Mouse (Mus musculus): ENCODE measurements at regions not wholly inside any gene's neighbourhood (a gene's known extent, or its start where the extent isn't known, plus 50 kb on each side); places are given as distances from the start of the nearest gene placed in this dataset.

DNA sequence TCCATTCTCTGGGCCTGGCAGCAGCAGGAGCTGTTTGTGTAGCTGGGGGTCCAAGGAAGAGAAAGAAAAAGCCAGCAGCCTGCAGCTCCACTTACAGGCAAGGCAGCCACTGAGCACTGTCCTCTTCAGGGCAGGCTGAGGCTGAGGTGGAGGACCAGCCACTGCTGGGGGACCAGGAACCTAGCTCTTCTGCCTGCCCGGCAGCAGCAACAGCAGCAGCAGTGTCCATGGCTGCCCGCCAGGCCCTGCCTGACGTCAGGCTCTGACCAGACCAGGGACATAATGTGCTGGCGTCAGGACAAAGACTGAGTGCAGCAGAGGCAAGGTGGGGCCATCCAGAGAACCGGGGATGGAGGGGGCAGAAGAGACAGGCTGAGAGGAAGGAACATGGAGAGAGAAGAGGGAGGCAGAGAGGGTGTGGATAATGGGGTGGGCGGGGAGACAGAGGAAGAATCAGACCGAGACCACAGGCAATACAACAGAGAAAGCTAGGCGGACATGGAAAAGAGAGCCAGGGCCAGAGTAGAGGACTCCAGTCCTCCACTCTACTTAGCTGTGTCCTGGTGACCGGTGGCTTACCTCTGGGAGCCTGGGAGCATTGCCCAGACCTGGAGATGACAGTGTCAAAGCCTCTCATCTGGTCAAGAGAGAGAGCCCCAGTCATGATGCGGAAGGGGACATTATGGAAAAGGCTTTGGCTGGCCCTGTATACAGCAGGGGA lies 71.2 kb upstream of the Ptpn1 start:
- TF ChIP-seq GATA1 (IDR thresholded peaks at IDR 0.05; ENCODE audit: borderline replicate concordance, low read length) = no peak
- no peak for TF ChIP-seq FLI1 (IDR thresholded peaks at IDR 0.05; ENCODE audit: low read length)
- Histone ChIP-seq H3K4me1 (peaks cover 95% of the 10 kb centered on the region), H3K27me3 (replicated peaks) (peaks cover 97% of the 10 kb centered on the region), H3K9me3 (no peaks in the 10 kb centered on the region), H3K36me3 (replicated peaks; ENCODE audit: low read length) (peaks cover 90% of the 10 kb centered on the region), H3K4me3 (replicated peaks) (peak overlapping the region; percentile 46)

DNA sequence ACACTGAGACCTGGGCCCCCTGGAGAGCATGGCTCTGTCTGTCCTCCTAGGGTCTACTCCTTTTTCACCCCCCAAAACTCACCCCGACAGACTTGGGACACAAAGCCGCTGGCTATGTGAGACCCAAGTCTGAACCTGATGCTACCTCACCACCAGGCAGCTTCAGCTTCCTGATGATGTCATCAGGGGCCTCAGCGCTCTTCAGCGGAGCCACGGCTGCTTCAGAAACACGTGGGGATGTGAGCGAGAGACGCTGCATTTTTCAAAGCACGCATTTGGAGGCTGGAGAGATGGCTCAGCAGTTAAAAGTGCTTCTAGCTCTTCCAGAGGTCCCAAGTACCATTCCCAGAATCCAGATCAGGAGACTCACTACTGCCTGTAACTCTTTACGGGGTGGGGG lies 72.3 kb upstream of the Ptpn1 start:
- no peak for TF ChIP-seq FLI1 (IDR thresholded peaks at IDR 0.05; ENCODE audit: low read length)
- TF ChIP-seq GATA1 (IDR thresholded peaks at IDR 0.05; ENCODE audit: borderline replicate concordance, low read length) = no peak
- Histone ChIP-seq H3K27me3 (replicated peaks) (peaks cover 98% of the 10 kb centered on the region), H3K4me3 (replicated peaks) (no peak overlapping the region)

DNA sequence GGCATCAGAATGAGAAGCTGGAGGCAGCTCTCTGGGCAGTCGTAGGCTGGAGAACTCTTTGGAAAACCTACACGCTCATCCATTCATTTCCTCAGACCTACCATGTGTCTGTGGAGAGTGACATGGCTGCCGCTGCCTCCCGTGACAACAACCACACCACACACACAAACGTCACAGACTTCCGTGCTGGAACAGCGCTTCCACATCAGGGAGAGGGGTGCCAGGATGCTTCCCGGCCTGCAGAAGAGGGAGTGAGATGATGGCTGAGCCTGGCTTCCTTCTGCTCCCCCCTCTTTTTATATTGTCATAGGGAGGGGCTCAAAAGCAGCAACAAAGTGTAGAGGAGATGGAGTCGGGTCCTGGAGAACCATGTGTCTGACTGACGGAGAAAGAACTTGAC lies 73.5 kb upstream of the Ptpn1 start:
- Histone ChIP-seq H3K36me3 (replicated peaks; ENCODE audit: low read length) (peaks cover 71% of the 10 kb centered on the region), H3K27me3 (replicated peaks) (peaks cover 96% of the 10 kb centered on the region)
- TF ChIP-seq FLI1 (IDR thresholded peaks at IDR 0.05; ENCODE audit: low read length) (no peak), GATA1 (IDR thresholded peaks at IDR 0.05; ENCODE audit: borderline replicate concordance, low read length) (no peak)

More for the DNA sequence above, 72.3 kb upstream of the Ptpn1 start:
- H3K36me3 ChIP-seq (replicated peaks; ENCODE audit: low read length) = peaks cover 84% of the 10 kb centered on the region
- peaks cover 95% of the 10 kb centered on the region for H3K4me1 ChIP-seq
- 0 out of 2 replicates have a peak, but pooled peaks cover 3% of the 10 kb centered on the region for H3K9me3 ChIP-seq

DNA sequence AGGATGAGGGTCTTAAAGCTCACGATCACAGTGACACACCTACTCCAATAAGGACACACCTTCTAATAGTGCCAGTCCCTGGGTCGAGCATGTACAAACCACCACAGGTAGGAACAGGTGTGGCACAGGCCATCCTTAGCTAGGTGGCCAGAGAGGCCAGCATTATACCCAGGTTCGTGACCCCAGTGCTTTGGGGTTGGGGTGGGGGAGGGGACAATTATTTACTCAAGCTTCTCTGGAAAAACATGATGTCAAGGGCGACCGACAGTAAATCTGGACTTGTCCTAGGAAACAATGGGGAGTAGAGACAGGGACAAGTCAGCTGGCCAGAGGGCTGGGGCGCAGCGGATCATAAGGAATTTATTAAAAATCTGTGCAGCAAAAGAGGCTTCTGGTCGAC lies 73.9 kb upstream of the Ptpn1 start:
- Histone ChIP-seq H3K27me3 (replicated peaks) (peaks cover 96% of the 10 kb centered on the region), H3K4me3 (replicated peaks) (no peak overlapping the region), H3K4me1 (peaks cover 89% of the 10 kb centered on the region), H3K36me3 (replicated peaks; ENCODE audit: low read length) (peaks cover 67% of the 10 kb centered on the region), H3K9me3 (0 out of 2 replicates have a peak, but pooled peaks cover 4% of the 10 kb centered on the region)
- TF ChIP-seq GATA1 (IDR thresholded peaks at IDR 0.05; ENCODE audit: borderline replicate concordance, low read length) (no peak), FLI1 (IDR thresholded peaks at IDR 0.05; ENCODE audit: low read length) (no peak)

More for the DNA sequence above, 73.5 kb upstream of the Ptpn1 start:
- Histone ChIP-seq H3K4me1 (peaks cover 89% of the 10 kb centered on the region), H3K9me3 (0 out of 2 replicates have a peak, but pooled peaks cover 4% of the 10 kb centered on the region), H3K4me3 (replicated peaks) (no peak overlapping the region)

DNA sequence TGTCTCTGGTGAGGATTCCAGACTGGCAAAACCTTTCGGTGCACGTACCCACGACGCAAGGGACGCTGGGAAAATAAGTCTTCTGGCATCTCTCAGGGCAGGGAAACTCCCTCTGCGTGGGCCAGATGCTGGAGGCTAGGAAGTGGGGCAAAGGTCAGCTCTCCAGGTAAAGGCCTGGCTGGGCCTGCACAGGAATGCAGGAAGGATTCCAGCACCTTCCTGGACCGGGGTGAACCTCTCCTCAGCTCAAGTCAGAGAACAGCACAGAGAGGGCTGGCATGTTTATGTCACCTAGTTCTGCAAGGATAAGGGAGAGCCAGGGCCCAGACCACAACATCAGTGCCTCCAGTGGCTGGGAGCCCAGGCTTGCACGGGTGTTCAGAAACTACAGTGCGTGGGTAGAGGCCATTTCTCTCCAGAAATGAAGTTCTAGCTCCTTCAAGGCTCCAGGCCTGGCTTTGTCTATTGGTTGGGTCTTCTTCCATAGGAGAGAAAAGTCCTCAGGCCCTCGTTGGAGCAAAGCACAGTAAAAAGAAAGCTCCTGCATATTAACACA lies 74.9 kb upstream of the Ptpn1 start:
- TF ChIP-seq GATA1 (IDR thresholded peaks at IDR 0.05; ENCODE audit: borderline replicate concordance, low read length) = no peak
- no peak for TF ChIP-seq FLI1 (IDR thresholded peaks at IDR 0.05; ENCODE audit: low read length)
- H3K36me3 ChIP-seq (replicated peaks; ENCODE audit: low read length) = peaks cover 58% of the 10 kb centered on the region
- peaks cover 96% of the 10 kb centered on the region for H3K27me3 ChIP-seq (replicated peaks)
- H3K9me3 ChIP-seq = 0 out of 2 replicates have a peak, but pooled peaks cover 4% of the 10 kb centered on the region
- no peak overlapping the region for H3K4me3 ChIP-seq (replicated peaks)
- H3K4me1 ChIP-seq = peaks cover 91% of the 10 kb centered on the region

DNA sequence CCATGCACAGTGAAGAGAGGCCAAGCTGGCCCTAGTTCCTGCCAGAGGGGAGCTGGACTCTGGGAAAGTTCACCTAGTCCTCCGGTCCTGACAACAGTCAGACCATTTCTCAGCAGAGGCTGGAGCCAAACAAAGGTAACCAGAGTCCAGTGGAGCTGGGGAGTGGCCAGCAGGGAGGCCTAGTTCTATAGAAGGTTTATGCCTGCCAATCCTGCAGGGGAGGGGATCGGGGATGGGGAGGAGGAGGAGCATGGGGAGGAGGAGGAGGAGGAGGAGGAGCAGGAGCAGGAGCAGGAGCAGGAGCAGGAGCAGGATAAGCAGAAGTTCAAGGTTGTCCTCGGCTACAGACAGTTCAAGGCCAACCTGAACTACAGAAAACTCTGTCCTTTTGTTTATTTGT lies 75.8 kb upstream of the Ptpn1 start:
- TF ChIP-seq GATA1 (IDR thresholded peaks at IDR 0.05; ENCODE audit: borderline replicate concordance, low read length) (no peak), FLI1 (IDR thresholded peaks at IDR 0.05; ENCODE audit: low read length) (no peak)
- peaks cover 48% of the 10 kb centered on the region for H3K36me3 ChIP-seq (replicated peaks; ENCODE audit: low read length)
- peaks cover 91% of the 10 kb centered on the region for H3K4me1 ChIP-seq
- H3K27me3 ChIP-seq (replicated peaks) = peaks cover 94% of the 10 kb centered on the region
- H3K4me3 ChIP-seq (replicated peaks) = no peak overlapping the region
- H3K9me3 ChIP-seq = 0 out of 2 replicates have a peak, but pooled peaks cover 4% of the 10 kb centered on the region

DNA sequence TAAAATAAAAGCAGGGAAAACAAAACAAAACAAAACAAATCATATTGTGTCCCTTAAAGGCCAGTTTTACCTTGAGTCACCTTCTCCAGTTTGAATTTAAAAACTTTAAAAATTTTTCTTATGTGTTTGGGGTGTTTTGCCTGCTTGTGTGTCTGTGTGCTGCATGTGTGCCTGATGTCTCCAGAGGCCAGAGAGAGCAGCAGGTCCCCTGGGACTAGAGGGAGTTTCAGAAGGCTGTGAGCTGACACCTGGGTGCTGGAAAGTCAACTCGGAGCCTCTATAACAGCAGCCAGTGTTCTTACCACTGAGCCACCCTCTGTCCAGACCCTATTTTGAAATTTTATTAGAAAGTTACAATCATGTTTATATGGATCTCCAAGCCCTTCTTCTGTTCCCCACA lies 77.8 kb upstream of the Ptpn1 start:
- Histone ChIP-seq H3K4me1 (peaks cover 91% of the 10 kb centered on the region), H3K9me3 (0 out of 2 replicates have a peak, but pooled peaks cover 4% of the 10 kb centered on the region), H3K27me3 (replicated peaks) (peaks cover 94% of the 10 kb centered on the region), H3K4me3 (replicated peaks) (no peak overlapping the region), H3K36me3 (replicated peaks; ENCODE audit: low read length) (peaks cover 29% of the 10 kb centered on the region)
- TF ChIP-seq FLI1 (IDR thresholded peaks at IDR 0.05; ENCODE audit: low read length) = no peak

DNA sequence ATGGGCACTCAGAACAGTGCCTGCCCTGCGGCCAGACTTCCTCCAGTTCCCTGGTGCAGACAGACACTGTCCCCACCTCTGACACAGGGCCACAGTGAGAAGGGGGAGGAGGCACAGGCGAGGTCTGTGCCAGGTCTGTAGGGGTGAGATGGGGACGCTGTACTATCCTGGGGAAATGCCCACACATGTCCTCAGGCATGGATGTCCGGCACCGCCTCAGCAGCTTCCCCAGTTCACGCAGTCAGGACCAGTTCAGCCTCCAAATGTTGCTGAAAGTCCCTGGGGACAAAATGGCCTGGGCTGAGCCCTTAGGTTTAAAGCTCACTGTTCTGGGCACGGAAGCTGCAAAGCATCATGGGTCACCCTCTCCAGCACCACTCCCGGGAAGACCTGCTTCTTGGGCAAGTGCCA lies 78.4 kb upstream of the Ptpn1 start:
- H3K4me1 ChIP-seq = peaks cover 91% of the 10 kb centered on the region
- 0 out of 2 replicates have a peak, but pooled peaks cover 4% of the 10 kb centered on the region for H3K9me3 ChIP-seq
- H3K4me3 ChIP-seq (replicated peaks) = no peak overlapping the region
- TF ChIP-seq FLI1 (IDR thresholded peaks at IDR 0.05; ENCODE audit: low read length) (no peak), GATA1 (IDR thresholded peaks at IDR 0.05; ENCODE audit: borderline replicate concordance, low read length) (no peak)
- H3K36me3 ChIP-seq (replicated peaks; ENCODE audit: low read length) = peaks cover 22% of the 10 kb centered on the region
- peaks cover 94% of the 10 kb centered on the region for H3K27me3 ChIP-seq (replicated peaks)

DNA sequence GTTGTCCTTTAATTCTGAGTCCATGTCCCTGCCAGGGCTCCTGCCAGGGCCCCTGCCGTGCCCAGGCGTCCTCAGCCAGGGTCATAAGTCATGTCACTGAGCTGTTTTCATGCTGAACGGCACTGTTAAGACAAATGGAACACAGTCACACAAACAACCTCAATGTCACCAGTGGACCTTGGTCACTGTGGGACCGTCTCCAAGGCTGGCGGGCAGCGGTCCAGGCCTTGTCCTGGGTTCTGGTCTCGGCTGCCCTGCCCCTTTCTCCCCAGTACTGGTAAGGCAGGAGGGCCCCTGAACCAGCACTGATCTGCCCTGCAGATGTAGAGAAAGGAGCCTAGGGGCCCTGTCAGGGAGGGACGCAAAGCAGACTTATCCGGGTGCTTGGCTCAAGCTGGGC lies 79.3 kb upstream of the Ptpn1 start:
- no peak for TF ChIP-seq FLI1 (IDR thresholded peaks at IDR 0.05; ENCODE audit: low read length)
- no peak for TF ChIP-seq GATA1 (IDR thresholded peaks at IDR 0.05; ENCODE audit: borderline replicate concordance, low read length)
- Histone ChIP-seq H3K27me3 (replicated peaks) (peaks cover 95% of the 10 kb centered on the region), H3K4me3 (replicated peaks) (no peak overlapping the region), H3K4me1 (peaks cover 92% of the 10 kb centered on the region), H3K9me3 (0 out of 2 replicates have a peak, but pooled peaks cover 4% of the 10 kb centered on the region), H3K36me3 (replicated peaks; ENCODE audit: low read length) (peaks cover 14% of the 10 kb centered on the region)

DNA sequence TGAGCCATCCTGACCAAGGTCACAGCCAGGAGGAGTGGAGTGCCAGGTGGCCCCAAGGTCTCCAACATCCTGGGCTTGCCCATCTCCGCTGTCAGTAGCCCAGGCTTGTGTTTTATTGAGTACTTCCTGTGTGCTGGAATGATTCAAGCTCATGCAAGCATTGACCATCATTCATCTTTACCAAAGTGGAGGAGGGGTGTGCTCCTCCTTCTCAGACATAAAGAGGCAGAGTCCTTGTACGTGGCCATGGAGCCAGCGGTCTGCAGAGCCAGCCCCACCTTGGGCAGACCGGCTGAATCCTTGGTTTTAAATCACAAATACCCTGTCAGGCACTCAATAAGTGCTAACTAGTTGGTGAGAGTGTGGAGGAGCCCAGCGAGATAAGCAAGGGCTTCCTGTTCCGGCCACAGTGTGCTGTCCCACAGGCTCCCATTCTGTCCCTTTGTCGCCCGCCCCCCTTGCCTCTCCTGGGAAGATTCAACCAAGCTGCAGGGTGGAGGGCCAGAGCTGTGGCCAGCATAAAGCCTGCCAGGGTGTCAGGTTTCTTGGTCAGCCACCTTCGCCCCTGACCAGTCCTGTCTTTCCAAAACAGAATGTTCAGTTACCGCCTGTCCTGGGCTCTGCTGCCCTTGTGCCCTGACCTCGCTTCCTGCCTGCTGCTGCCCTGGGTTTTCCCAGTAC lies 80.5 kb upstream of the Ptpn1 start:
- peaks cover 95% of the 10 kb centered on the region for H3K27me3 ChIP-seq (replicated peaks)
- peak; percentile 55; the same call in 1 of the 2 replicates for TF ChIP-seq FLI1 (IDR thresholded peaks at IDR 0.05; ENCODE audit: low read length)
- peak; percentile 85; the same call in 2 of the 3 replicates for TF ChIP-seq GATA1 (IDR thresholded peaks at IDR 0.05; ENCODE audit: borderline replicate concordance, low read length)
- peaks cover 93% of the 10 kb centered on the region for H3K4me1 ChIP-seq
- H3K4me3 ChIP-seq (replicated peaks) = peak overlapping the region; percentile 81
- 0 out of 2 replicates have a peak, but pooled peaks cover 4% of the 10 kb centered on the region for H3K9me3 ChIP-seq
- H3K36me3 ChIP-seq (replicated peaks; ENCODE audit: low read length) = peaks cover 3% of the 10 kb centered on the region

All from megakaryocyte, embryonic 14.5 days (primary cell).